Mouse (Mus musculus): ENCODE data around the gene Tnfaip2. TPM values are rescaled to one million over a fixed set of nuclear protein-coding genes. Genes with fewer than 3 reads are reported as not detected.

Tnfaip2 gene
- polyA plus RNA-seq, 1 experiment from 2014 or later, result 79.5 TPM

DNA sequence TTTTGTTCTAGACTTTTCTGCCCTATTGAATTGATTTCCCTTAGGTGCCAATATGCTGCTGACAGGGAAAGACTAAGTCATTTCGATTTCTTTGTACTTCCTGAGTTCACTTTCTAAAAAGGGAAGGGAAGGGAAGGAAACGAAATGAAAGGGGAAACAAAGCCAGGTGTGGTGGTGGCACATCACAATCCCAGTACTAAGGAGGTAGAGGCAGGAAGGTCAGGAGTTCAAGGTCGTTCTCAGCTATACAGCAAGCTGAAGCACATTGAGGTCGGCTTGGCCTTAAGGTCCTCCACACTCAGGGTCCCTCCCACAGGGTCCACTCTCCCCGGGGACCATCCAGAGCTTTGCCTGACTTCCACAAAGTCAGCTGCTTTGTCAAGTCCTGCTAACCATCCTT lies 61.3 kb downstream of the Tnfaip2 start:
- H3K27me3 ChIP-seq (ENCODE audit: insufficient read depth, low read length), result no peaks in the 10 kb centered on the region
- no peak for DNase-seq
- no peaks in the 10 kb centered on the region; the same call in 1 of the 2 replicates for H3K4me1 ChIP-seq (ENCODE audit: insufficient read depth)
- TF ChIP-seq CTCF (IDR thresholded peaks at IDR 0.05; ENCODE audit: low read depth), result no peak
- TF ChIP-seq EP300 (IDR thresholded peaks at IDR 0.05; ENCODE audit: low read depth), result no peak
- no peaks in the 10 kb centered on the region; the same call in 1 of the 2 replicates for H3K9me3 ChIP-seq (ENCODE audit: low read length)
- no peaks in the 10 kb centered on the region for H3K36me3 ChIP-seq (replicated peaks; ENCODE audit: insufficient read depth, low read length)
- H3K4me2 ChIP-seq (ENCODE audit: low read depth, low read length), result no peak overlapping the region
- H3K27ac ChIP-seq (ENCODE audit: low read depth), result no peak overlapping the region
- no peak for ATAC-seq
- H3K9ac ChIP-seq (replicated peaks), result no peak overlapping the region
- H3K4me3 ChIP-seq (ENCODE audit: low read depth, low read length), result no peak overlapping the region
- 31% methylated on average over 5 of the region's 5 CpGs for WGBS (ENCODE audit: insufficient replicate concordance)

Other genes starting within 250 kb of the Tnfaip2 start
- 0.27 and 0.61 TPM in 2 replicates for gene Amn, start 171.4 kb upstream of the Tnfaip2 start, polyA plus RNA-seq (2015; fragmentation: Nextera tagmentation; extraction: Ambion mirVana)
- gene Cdc42bpb, start 64.8 kb upstream of the Tnfaip2 start, polyA plus RNA-seq (2015; fragmentation: Nextera tagmentation; extraction: Ambion mirVana), result 8.0 and 8.6 TPM in 2 replicates
- 0.22 TPM in 2 replicates for gene Lbhd2, start 35.7 kb upstream of the Tnfaip2 start, polyA plus RNA-seq (2015; fragmentation: Nextera tagmentation; extraction: Ambion mirVana)
- gene Exoc3l4, start 25.5 kb upstream of the Tnfaip2 start, polyA plus RNA-seq (2015; fragmentation: Nextera tagmentation; extraction: Ambion mirVana), result 13.7 TPM in 2 replicates
- gene Gm266, start 43.4 kb downstream of the Tnfaip2 start, polyA plus RNA-seq (2015; fragmentation: Nextera tagmentation; extraction: Ambion mirVana), result 0.49 and 0.54 TPM in 2 replicates
- 520 and 559 TPM in 2 replicates for gene Eif5, start 95.5 kb downstream of the Tnfaip2 start, polyA plus RNA-seq (2015; fragmentation: Nextera tagmentation; extraction: Ambion mirVana)
- gene Mark3, start 132.1 kb downstream of the Tnfaip2 start, polyA plus RNA-seq (2015; fragmentation: Nextera tagmentation; extraction: Ambion mirVana), result 9.5 and 11.0 TPM in 2 replicates
- gene Ckb, start 229.9 kb downstream of the Tnfaip2 start, polyA plus RNA-seq (2015; fragmentation: Nextera tagmentation; extraction: Ambion mirVana), result 28.1 and 32.7 TPM in 2 replicates
- 4.3 and 5.7 TPM in 2 replicates for gene Trmt61a, start 235.6 kb downstream of the Tnfaip2 start, polyA plus RNA-seq (2015; fragmentation: Nextera tagmentation; extraction: Ambion mirVana)

All from liver, postnatal 0 days (tissue).